Mouse (Mus musculus): ENCODE data around the gene Aph1a. TPM values are rescaled to one million over a fixed set of nuclear protein-coding genes. Genes with fewer than 3 reads are reported as not detected.
"Not testable (repeated sequence)": the region's sequence is repeated elsewhere in the genome, so short reads cannot be mapped to it uniquely, and the experiment has no call there.

Aph1a gene
- polyA plus RNA-seq, 1 experiment from 2014 or later, result 36.6 TPM

- no peaks in the 10 kb centered on the region for H3K27me3 ChIP-seq (replicated peaks; ENCODE audit: control insufficient read depth, insufficient read depth, low read length)
- no peak for ATAC-seq (ENCODE audit: low read depth)
- peak; percentile 40 for DNase-seq (ENCODE audit: low spot score)
- peak overlapping the region; percentile 87 for H3K27ac ChIP-seq (replicated peaks; ENCODE audit: low read depth, low read length)
- WGBS, result 27% methylated on average over 11 of the region's 11 CpGs
- peak overlapping the region; percentile 70 for H3K4me2 ChIP-seq (ENCODE audit: low read depth, low read length)
- peaks cover 1% of the 10 kb centered on the region; the same call in 1 of the 2 replicates for H3K36me3 ChIP-seq (ENCODE audit: control insufficient read depth, insufficient read depth, low read length)
- H3K9ac ChIP-seq (ENCODE audit: low read depth, low read length), result peak overlapping the region; percentile 43
- peak overlapping the region; percentile 19 for H3K4me3 ChIP-seq (ENCODE audit: low read depth, low read length)
- H3K4me1 ChIP-seq (ENCODE audit: control insufficient read depth, insufficient read depth, low read length), result peaks cover 13% of the 10 kb centered on the region; the same call in 1 of the 2 replicates
- no peaks in the 10 kb centered on the region for H3K9me3 ChIP-seq (ENCODE audit: control insufficient read depth, low read length)
Observed at GRCm38 (mm10) chr3:95892066-95893052, 1.4 kb upstream of the Aph1a start.

GRCm38 (mm10) chr3:95893126-95893525, 643 bp upstream of the Aph1a start:
- WGBS, result 17% methylated on average over 7 of the region's 7 CpGs
- peak overlapping the region; percentile 70 for H3K4me3 ChIP-seq (ENCODE audit: low read depth, low read length)
- ATAC-seq (ENCODE audit: low read depth), result no peak

DNA sequence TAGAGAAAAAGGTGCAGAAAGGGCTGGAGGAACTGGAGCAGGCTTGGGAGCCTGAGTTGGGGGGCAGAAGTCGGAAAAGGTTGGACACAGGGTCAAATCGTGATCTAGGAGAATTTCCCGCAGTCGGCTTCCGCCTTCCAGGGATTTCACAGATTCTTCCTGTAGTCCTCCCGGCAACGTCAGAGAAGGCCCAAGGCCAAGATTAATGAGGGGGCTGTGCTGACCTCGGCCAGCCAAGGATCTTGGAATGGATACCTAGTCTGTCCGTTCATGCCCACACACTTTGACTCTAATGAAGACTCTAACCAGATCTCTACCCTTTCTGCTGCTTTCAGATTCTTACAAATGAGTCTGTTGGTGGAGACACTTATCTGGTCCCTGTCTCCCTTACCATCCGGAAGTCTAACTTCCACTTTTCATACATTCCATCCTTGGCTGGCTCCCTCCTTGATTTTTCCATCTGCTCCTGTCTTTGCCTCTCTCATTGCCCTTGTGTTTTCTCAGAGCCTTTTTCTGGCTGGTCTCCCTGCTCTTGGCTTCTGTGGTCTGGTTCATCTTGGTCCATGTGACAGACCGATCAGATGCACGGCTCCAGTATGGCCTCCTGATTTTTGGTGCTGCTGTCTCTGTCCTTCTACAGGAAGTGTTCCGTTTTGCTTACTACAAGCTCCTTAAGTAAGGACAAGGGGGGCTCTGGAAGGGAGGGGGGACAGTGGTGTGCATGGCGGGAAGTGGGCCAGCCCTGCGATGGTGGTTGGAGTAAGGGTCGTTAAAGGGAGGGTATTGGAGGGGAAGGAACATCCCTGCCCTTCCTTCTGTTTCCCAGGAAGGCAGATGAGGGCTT, 770 bp downstream of the Aph1a start:
- Histone ChIP-seq H3K27me3 (replicated peaks; ENCODE audit: control insufficient read depth, insufficient read depth, low read length) (no peaks in the 10 kb centered on the region), H3K9ac (ENCODE audit: low read depth, low read length) (peak overlapping the region; percentile 81), H3K4me1 (ENCODE audit: control insufficient read depth, insufficient read depth, low read length) (peaks cover 13% of the 10 kb centered on the region; the same call in 1 of the 2 replicates), H3K4me3 (ENCODE audit: low read depth, low read length) (peak overlapping the region; percentile 70), H3K36me3 (ENCODE audit: control insufficient read depth, insufficient read depth, low read length) (peaks cover 13% of the 10 kb centered on the region), H3K27ac (replicated peaks; ENCODE audit: low read depth, low read length) (peak overlapping the region; percentile 70), H3K9me3 (ENCODE audit: control insufficient read depth, low read length) (no peaks in the 10 kb centered on the region), H3K4me2 (ENCODE audit: low read depth, low read length) (peak overlapping the region; percentile 85)
- DNase-seq (ENCODE audit: low spot score), result peak; percentile 44
- 11% methylated on average over 15 of the region's 16 CpGs for WGBS
- ATAC-seq (ENCODE audit: low read depth), result 0 out of 2 replicates have a peak, but pooled peaks have one; percentile 0

More at GRCm38 (mm10) chr3:95893126-95893525, 643 bp upstream of the Aph1a start:
- Histone ChIP-seq H3K27ac (replicated peaks; ENCODE audit: low read depth, low read length) (peak overlapping the region; percentile 87), H3K36me3 (ENCODE audit: control insufficient read depth, insufficient read depth, low read length) (peaks cover 9% of the 10 kb centered on the region), H3K4me1 (ENCODE audit: control insufficient read depth, insufficient read depth, low read length) (peaks cover 13% of the 10 kb centered on the region; the same call in 1 of the 2 replicates), H3K9ac (ENCODE audit: low read depth, low read length) (peak overlapping the region; percentile 56), H3K9me3 (ENCODE audit: control insufficient read depth, low read length) (no peaks in the 10 kb centered on the region), H3K27me3 (replicated peaks; ENCODE audit: control insufficient read depth, insufficient read depth, low read length) (no peaks in the 10 kb centered on the region), H3K4me2 (ENCODE audit: low read depth, low read length) (peak overlapping the region; percentile 70)
- DNase-seq (ENCODE audit: low spot score), result no peak

DNA sequence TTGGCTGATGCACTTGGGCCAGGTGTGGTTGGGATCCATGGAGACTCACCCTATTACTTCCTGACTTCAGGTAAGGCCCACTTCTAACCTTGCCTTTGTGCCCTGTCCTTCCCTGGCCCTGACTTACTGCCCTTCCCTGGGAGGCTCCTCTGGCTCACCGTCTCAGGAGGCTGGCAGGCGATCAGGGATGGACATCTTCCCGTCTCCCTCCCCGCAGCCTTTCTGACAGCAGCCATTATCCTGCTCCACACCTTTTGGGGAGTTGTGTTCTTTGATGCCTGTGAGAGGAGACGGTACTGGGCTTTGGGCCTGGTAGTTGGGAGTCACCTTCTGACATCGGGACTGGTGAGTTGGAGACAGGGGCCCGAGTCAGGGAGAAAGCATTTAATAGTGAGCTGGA, 1.7 kb downstream of the Aph1a start:
- H3K9me3 ChIP-seq (ENCODE audit: control insufficient read depth, low read length); H3K27me3 ChIP-seq (replicated peaks; ENCODE audit: control insufficient read depth, insufficient read depth, low read length); H3K4me3 ChIP-seq (ENCODE audit: low read depth, low read length); DNase-seq (ENCODE audit: low spot score); ATAC-seq (ENCODE audit: low read depth); H3K9ac ChIP-seq (ENCODE audit: low read depth, low read length); H3K27ac ChIP-seq (replicated peaks; ENCODE audit: low read depth, low read length): not testable (repeated sequence)
- WGBS, result 85% methylated on average over 7 of the region's 7 CpGs
- H3K4me2 ChIP-seq (ENCODE audit: low read depth, low read length), result peak overlapping the region; percentile 85
- H3K4me1 ChIP-seq (ENCODE audit: control insufficient read depth, insufficient read depth, low read length), result peaks cover 13% of the 10 kb centered on the region; the same call in 1 of the 2 replicates
- H3K36me3 ChIP-seq (ENCODE audit: control insufficient read depth, insufficient read depth, low read length), result peaks cover 13% of the 10 kb centered on the region

GRCm38 (mm10) chr3:95899800-95900524, 6.2 kb downstream of the Aph1a start:
- ATAC-seq (ENCODE audit: low read depth) (no peak), DNase-seq (ENCODE audit: low spot score) (no peak)
- H3K9me3 ChIP-seq (ENCODE audit: control insufficient read depth, low read length), result no peaks in the 10 kb centered on the region
- H3K27me3 ChIP-seq (replicated peaks; ENCODE audit: control insufficient read depth, insufficient read depth, low read length), result no peaks in the 10 kb centered on the region
- peaks cover 13% of the 10 kb centered on the region for H3K36me3 ChIP-seq (ENCODE audit: control insufficient read depth, insufficient read depth, low read length)
- no peak overlapping the region for H3K4me2 ChIP-seq (ENCODE audit: low read depth, low read length)
- 69% methylated on average over 13 of the region's 13 CpGs for WGBS
- H3K27ac ChIP-seq (replicated peaks; ENCODE audit: low read depth, low read length), result no peak overlapping the region
- peaks cover 18% of the 10 kb centered on the region for H3K4me1 ChIP-seq (ENCODE audit: control insufficient read depth, insufficient read depth, low read length)
- 0 out of 2 replicates have a peak overlapping the region, but pooled peaks have one; percentile 14 for H3K9ac ChIP-seq (ENCODE audit: low read depth, low read length)
- H3K4me3 ChIP-seq (ENCODE audit: low read depth, low read length), result no peak overlapping the region

DNA sequence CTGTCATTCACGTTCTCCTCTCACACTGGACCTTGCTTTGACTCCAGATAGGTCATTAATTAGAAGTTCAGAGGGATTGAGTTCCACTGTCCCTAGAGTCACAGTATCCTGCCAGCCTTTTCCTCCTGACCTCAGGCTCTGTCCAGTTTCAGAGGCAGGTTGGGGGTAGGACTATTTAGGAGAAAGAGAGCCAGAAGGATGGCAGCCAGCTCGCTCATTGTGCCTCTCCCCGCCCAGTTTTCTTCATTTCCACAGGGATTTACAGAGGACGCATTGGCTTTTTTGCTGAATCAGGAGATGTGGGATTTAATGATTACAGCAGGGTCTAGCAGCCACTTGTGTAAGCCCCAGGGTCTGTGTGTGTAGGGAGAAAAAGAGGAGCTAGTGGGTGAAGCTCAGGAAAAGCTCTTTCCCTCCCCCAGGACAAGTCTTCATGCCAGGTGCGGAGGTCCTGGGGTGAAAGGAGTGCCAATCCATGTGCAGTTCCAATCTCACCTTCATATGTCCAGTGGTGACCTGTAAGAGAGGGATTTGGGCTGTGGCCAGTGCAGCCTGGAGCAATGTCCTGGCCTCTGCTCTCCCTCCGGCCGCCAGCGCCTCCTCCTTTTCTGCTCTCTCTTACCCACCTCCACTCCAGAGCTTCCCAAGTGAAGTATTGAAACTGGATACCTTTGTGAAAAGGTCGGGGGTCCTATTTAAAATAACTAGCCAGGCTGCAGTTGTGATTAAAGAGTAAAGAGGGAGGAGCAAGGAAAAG, 8.0 kb downstream of the Aph1a start:
- H3K36me3 ChIP-seq (ENCODE audit: control insufficient read depth, insufficient read depth, low read length), result peaks cover 13% of the 10 kb centered on the region
- H3K27me3 ChIP-seq (replicated peaks; ENCODE audit: control insufficient read depth, insufficient read depth, low read length), result no peaks in the 10 kb centered on the region
- no peak overlapping the region for H3K4me3 ChIP-seq (ENCODE audit: low read depth, low read length)
- no peak overlapping the region for H3K27ac ChIP-seq (replicated peaks; ENCODE audit: low read depth, low read length)
- no peaks in the 10 kb centered on the region for H3K9me3 ChIP-seq (ENCODE audit: control insufficient read depth, low read length)
- WGBS, result 55% methylated on average over 9 of the region's 9 CpGs
- no peak for ATAC-seq (ENCODE audit: low read depth)
- no peak overlapping the region for H3K9ac ChIP-seq (ENCODE audit: low read depth, low read length)
- peaks cover 24% of the 10 kb centered on the region for H3K4me1 ChIP-seq (ENCODE audit: control insufficient read depth, insufficient read depth, low read length)
- DNase-seq (ENCODE audit: low spot score), result no peak
- H3K4me2 ChIP-seq (ENCODE audit: low read depth, low read length), result no peak overlapping the region

DNA sequence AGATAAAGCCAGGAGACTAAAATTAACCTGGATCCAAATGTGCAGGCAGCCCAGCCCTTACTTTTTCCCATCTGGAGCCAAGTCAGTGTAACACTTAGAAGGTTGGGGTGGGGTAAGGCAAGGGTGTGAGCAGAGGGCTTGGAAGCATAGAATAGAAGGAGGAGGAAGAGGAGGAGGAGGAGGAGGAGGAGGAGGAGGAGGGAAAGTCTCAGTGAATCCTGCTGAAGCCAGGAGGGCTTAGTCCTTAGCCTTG, 8.5 kb downstream of the Aph1a start:
- no peak overlapping the region; the same call in 1 of the 2 replicates for H3K9ac ChIP-seq (ENCODE audit: low read depth, low read length)

More for the DNA sequence above, 8.5 kb downstream of the Aph1a start:
- Histone ChIP-seq H3K27ac (replicated peaks; ENCODE audit: low read depth, low read length) (no peak overlapping the region; the same call in 1 of the 2 replicates), H3K4me1 (ENCODE audit: control insufficient read depth, insufficient read depth, low read length) (peaks cover 27% of the 10 kb centered on the region), H3K9me3 (ENCODE audit: control insufficient read depth, low read length) (no peaks in the 10 kb centered on the region), H3K4me2 (ENCODE audit: low read depth, low read length) (no peak overlapping the region), H3K36me3 (ENCODE audit: control insufficient read depth, insufficient read depth, low read length) (peaks cover 12% of the 10 kb centered on the region), H3K4me3 (ENCODE audit: low read depth, low read length) (no peak overlapping the region), H3K27me3 (replicated peaks; ENCODE audit: control insufficient read depth, insufficient read depth, low read length) (no peaks in the 10 kb centered on the region)
- DNase-seq (ENCODE audit: low spot score) (no peak), ATAC-seq (ENCODE audit: low read depth) (no peak)
